Mouse (Mus musculus) large intestine, adult 2 months (tissue): Measurements from ENCODE around the gene Ap1ar. TPM values are rescaled to one million over a fixed set of nuclear protein-coding genes. Genes with fewer than 3 reads are reported as not detected.
"Not testable (repeated sequence)": the region's sequence is repeated elsewhere in the genome, so short reads cannot be mapped to it uniquely, and the experiment has no call there.

Experiments
- DNase-seq: peaks from one replicate; pipeline ENCODE4 v3.0.0-alpha.2; 2012; ENCODE audit warnings: low read depth, low spot score
- WGBS: fragments of 180-500 bp; shearing (Covaris S2); methylation state at CpG from one replicate; pipeline ENCODE4 v1.1.7; 2018; 5-methylcytosine and 5-hydroxymethylcytosine counted together
- polyA plus RNA-seq: library from polyadenylated mRNA; depleted of rRNA; stranded (reverse); fragments of >200 nt; gene quantifications from 2 replicates; pipeline ENCODE4 v1.2.3, GENCODE M21; 2012

The Ap1ar gene
- polyA plus RNA-seq, 1 experiment = 28.0 TPM

DNA sequence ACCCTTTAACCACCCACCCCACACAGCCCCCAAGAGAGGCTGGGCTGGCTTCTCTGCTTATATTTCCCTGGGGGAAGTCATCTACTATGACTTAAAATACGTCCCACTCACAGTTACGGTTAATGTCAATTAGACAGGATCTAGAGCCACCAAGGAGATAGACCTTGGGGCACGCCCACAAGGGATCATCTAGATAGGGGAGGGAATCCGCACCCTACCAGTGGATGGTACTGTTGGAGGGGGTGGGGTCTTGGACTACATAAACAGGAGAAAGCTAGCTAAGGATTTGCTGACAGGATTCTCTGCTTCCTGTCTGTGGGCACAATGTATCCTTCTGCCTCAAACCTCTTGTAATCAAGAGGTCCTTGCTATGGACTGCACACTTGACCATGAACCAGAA is 32.9 kb downstream of the Ap1ar start:
- WGBS = 76% methylated on average over 4 of the region's 4 CpGs
- DNase-seq = no peak

DNA sequence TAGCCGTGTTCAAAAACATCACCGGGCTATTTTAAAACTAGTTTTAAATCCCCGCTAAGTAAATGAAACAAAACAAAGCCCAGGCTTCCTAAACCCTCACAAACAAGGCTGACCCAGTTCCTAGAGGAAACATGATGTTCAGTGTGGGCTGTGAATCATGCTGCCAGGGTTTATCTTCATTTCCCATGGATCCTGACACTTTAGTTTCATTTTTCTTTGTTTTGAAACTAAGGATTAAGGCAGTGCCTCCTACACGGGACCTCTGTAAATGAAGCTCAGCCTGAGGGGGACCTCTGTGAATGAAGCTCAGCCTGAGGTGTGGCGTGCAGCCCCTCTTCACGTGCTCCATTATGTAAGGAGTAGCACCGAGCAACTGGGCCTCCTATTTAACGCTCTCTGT is 34.5 kb downstream of the Ap1ar start:
- DNase-seq = no peak
- 52% methylated on average over 8 of the region's 8 CpGs for WGBS

DNA sequence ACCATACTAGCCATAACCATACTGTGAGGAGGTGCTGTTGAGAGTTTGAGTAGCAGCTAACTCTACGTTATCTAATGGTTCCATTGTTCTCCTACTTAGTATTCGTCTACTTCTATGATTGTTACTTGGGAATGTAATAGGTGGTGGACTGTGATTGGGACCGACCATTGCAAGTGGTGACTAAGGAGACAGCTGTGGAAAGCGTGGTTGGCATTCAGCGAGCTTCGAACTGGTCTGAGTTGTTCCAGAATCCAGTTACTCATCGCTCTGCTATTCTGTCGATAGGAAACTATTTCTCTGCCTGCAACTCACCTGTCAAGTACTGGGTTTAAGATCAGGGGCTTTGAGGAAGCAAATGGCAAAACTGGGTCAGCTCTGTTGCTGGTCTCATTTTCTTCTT is 36.2 kb downstream of the Ap1ar start:
- 90% methylated on average over 8 of the region's 8 CpGs for WGBS
- DNase-seq = no peak

DNA sequence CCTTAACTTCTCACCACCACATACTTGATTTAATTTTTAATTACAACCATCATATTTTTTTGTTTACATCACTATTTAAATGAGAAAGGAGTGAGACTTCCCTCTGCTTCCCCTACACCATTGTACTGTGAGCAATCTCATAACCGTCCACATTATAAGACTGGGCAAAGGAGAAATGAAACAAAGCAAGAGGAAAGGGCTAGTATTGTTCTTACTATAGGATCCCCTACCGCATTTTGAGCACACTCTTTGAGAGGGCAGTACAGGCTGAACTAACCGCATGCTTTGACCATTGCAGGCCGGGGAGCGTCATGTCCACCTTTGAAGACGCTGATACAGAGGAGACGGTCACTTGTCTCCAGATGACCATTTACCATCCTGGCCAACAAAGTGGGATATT is 41.1 kb downstream of the Ap1ar start:
- 77% methylated on average over 7 of the region's 7 CpGs for WGBS
- no peak for DNase-seq

DNA sequence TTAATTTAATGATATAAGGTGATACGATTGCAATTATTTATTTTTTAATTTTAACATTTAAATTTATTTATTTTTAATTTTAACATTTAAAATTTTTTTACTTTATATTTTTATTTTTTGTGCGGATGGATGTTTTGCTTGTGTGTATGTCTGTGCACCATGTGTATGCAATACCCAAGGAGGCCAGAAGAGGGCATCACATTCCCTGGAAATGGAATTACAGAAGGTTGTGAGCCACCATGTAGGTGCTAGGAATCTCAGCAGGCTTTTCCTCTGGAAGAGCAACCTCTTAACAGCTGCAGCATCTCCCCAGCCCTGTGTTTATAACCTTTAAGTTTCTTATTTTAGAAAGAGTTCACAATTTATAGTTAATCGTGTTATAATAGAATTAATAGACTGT is 41.6 kb downstream of the Ap1ar start:
- WGBS = 93% methylated on average over 3 of the region's 3 CpGs
- DNase-seq = no peak

DNA sequence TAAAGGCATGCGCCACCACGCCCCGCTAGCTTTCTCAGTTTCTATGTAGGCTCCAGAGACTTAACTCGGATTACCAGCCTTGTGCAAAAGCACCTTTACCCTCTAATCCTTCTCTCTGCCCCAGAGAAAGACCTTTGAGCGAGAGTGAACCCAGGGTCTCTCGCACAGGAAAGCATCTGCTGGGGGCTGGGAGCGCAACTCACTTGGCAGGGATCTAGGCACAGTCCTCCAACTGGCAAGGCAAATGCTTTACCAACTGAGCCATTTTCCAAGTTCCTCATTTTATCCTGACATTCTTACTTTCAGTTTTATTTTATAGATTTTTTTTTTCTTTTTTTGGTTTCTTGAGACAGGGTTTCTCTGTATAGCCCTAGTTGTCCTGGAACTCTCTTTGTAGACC is 44.3 kb downstream of the Ap1ar start:
- DNase-seq = no peak

DNA sequence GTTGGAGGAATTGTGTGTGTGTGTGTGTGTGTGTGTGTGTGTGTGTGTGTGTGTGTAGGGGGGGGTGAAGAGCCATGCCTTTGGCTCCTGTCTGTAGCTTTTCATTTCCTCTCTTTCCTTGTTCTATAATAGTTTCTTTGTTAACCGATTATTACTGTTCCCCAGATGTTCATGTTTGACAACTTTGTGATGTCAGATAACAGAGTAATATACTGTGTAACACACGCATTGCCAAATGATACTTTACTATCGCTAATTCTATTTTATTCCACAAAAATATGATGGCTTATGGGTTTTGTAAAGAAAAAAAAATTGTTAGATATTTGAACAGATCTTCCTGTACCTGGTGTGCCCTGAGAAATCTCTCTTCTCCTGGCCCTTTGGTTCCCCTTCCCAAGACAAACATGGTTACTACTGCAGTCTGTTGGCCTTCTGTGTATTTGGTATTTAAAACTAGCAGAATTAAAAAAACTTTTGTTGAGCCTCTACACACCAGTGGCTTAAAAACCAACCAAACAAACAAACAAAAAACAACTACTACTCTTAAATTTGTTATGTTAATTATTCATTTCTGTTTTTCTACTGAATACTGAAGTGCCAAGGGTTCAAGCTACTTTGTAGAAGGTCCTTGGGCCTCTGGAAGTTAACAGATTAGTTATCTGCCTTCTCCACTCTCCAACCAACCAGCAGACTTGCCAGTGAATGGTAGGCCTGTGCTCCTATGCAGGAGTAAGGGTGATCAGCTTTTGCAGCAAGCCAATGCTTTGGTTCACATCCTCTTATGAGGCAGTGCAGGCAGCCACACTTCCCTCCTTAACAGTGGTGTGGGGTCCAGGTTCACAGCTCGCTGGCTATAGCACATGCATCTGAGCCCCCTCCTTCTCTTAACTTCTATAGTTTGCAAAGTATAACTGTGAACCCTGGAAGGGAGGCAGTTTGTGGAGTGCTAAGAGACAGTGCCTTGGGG is 45.4 kb downstream of the Ap1ar start:
- 28% methylated on average over 4 of the region's 4 CpGs for WGBS
- DNase-seq = no peak

More for the DNA sequence above, 44.3 kb downstream of the Ap1ar start:
- WGBS = 86% methylated on average over 7 of the region's 7 CpGs

DNA sequence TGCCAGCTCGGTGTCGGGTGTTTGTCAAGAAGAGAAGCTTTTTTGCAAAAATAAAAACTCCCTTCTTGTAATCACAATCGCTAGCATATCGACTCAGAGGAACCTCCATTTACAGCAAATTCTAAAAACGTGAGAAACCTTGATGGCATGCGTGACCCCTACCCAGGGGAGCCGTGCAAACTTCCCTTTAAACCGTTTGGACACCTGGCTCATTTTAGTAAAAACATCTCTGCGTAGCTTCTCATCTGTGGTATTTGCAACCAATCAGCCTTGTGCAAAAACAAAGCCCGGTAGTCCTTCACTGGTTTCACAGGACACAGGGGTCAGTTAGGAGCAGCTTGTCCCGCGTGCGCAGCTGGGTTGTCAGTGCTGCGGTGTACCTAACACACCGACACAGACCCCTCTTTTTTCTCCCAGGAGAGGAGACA is 46.3 kb downstream of the Ap1ar start:
- no peak for DNase-seq
- under 1% methylated on average over 15 of the region's 15 CpGs for WGBS

DNA sequence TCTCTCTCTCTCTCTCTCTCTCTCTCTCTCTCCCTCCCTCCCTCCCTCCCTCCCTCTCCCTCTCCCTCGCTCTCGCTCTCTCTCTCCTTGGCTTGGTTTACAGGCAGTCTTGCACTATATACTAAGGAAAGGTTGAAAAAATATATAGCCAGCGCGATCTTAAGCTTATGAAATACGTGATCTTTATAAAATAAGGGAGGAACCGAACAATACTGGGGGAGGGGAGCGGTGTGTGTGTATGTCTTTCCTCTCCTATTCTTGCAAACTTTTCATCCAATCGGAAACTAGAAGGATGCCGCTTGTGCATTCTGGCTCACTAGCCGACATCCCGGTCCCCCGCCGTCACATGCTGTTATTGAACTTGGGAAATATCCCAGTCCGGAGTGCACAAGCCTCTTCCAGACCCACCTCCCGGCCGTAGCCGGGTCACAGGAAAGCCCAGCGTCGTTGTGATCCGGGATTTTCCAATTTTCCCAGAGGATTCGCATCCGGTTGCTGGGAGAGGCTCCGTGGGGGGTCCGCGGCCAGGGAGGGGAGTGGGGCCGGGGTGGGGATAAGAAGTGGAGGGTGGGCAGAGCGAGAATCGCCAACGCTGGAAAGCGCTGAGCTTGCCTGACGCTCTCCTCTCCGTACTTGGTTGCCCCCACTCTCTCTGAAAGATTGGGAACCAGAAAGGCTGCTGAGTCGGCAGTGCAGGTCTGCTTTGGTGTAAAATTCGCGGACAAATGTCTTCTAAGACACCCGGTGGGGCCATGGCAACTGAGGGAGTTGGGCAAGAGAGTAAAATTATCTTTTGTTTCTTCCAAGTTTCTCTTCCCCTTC is 46.9 kb downstream of the Ap1ar start:
- under 1% methylated on average over 35 of the region's 36 CpGs for WGBS
- DNase-seq = no peak

DNA sequence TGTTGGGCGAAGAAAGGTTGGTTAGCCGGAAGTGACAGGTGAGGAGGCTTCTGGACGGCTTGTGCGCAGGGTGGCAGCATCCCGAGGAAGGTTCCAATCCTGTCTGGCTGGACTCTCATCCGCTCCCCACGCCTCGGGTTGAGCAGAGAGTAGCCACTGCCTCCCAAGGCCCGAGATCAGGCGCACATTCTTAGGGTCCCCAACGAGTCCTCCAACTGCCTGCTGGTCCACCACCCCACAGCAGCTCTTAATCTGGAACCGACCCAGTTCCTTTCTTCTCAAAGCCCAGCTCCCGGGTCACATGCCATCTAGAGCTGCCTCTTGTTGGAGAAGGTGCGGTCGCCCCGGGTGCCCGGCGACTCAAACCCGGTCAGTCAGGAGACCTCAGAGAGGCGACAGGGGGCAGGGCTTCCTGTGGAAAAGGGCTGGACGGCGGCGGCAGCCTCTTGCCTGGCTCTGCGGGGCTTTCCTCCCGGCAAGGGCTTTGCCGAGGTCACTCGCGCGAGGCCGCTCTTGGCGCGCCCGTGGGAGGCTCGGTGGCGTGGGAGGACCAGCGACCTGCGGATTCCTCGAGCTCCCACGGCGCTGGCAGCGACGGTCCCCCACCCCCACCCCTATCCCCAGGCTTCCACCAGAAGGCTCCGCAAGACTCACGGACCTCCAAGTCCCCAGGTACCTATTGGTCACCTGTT is 47.7 kb downstream of the Ap1ar start, which contains the start of gene Tifa:
Gene Tifa (plus strand): TSS at position 306 of the 692 bp plus-strand sequence.
- 2% methylated on average over 44 of the region's 44 CpGs for WGBS
- DNase-seq = no peak

DNA sequence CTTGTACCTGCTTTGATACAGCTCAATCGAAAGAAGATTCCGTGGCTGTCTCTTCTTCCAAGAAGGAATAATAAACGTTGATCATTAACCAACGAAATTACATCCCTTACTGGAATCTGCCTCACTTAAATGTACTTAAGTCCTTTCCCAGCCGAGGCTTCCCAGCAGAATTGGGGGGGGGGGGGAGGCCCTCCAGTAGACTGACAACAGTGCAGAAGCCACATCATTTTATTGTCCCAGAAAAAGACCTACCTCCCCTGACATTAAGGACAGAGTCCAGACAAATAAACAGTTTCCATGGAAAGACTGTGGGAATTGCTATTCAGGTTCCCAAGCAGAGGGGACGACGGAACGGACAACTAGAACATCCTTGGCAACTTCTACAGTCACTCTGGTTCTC is 48.4 kb downstream of the Ap1ar start:
- peak; percentile 59 for DNase-seq

DNA sequence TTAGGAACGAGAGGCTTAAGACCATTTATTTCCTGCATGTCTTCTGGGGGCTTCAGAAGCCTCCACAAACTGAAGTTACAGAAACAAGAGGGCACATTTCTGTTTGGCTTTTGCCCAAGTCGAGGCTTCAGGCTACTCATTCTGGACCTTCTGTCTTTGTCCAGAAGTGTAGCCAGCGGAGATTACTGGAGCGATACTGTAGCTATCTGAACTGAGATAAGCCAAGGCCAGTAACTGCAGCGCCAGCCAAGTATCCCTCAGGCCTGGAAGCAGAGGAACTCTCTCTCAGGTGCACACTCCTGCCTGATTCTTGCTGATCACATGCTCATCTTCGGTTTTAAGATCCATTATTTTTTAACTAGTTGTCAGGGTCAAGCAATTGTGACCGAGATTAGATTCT is 49.3 kb downstream of the Ap1ar start:
- DNase-seq = no peak
- WGBS = 36% methylated on average over 7 of the region's 7 CpGs

More for the DNA sequence above, 48.4 kb downstream of the Ap1ar start:
- 21% methylated on average over 8 of the region's 8 CpGs for WGBS

DNA sequence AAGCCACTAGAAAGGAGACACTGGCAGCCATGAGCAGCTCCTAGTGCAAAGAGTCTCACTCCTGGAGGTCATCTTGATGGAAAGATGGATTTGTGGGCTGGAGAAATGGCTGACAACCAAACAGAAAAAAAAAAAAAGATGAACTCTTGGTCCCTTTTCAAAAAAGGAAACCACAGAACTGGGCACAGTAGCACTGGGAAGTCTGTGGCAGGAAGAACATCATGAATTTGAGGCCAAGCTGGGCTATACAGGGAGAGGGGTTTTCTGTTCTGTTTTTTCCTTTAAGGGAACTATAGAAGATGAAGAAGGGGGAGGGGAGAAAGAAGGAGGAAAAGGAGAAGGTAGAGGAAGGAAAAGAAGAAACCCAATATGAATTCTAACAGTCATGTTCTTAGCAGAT is 50.3 kb downstream of the Ap1ar start:
- DNase-seq = no peak

DNA sequence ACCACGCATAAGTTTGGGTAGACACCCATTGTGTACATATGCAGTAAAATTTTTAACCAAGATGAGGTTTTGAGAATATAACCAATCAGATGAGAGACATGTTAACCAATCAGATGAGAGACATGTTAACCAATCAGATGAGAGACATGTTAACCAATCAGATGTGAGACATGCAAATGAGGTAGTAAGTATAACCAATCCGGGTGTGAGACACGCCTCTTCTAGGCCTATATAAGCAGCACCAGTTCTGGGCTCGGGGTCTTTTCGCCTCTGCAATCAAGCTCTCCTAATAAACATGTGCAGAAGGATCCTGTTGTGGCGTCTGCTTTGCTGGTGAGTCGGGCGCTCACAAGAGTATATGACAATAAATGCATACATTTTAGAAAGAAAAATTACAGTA is 53.6 kb downstream of the Ap1ar start:
- WGBS = 93% methylated on average over 8 of the region's 8 CpGs
- not testable (repeated sequence) for DNase-seq

DNA sequence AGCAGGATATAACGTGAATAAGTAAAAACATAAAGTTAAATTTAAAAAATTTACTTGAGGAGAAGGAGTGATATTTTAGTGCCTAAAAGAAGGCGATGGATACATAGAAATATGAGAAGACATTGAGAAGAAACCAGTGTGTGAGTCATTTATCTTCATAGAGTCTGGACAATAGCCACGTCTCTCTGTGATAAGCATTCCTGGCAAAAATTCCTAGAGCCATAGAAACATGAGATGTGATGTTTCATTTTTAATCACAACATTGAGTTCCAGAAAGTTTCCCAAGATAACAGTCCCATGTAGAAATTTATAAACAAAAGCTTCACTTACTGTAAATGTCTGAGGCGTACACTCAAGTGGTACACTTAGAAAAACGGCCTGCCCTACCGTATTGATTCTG is 54.4 kb downstream of the Ap1ar start:
- WGBS = 64% methylated on average over 6 of the region's 6 CpGs
- DNase-seq = no peak

DNA sequence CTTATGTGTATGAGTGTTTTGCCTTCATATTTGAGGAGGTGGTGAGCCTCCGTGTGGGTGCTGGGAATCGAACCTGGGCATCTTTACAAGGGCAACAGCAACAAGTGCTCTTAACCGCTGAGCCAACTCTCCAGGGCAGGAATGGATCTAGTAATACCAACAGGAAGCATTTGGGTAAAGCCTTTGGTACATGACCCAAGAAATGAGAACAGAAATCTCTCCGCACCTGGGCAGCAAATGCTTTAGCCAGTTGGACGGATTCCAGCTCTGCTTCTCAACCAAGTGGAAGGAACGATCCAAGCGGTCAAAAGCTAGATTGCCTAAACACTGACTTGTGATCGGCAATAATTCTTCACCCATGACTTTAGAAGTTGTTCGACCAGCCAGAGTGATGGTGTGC is 56.4 kb downstream of the Ap1ar start:
- no peak for DNase-seq
- 59% methylated on average over 9 of the region's 9 CpGs for WGBS

DNA sequence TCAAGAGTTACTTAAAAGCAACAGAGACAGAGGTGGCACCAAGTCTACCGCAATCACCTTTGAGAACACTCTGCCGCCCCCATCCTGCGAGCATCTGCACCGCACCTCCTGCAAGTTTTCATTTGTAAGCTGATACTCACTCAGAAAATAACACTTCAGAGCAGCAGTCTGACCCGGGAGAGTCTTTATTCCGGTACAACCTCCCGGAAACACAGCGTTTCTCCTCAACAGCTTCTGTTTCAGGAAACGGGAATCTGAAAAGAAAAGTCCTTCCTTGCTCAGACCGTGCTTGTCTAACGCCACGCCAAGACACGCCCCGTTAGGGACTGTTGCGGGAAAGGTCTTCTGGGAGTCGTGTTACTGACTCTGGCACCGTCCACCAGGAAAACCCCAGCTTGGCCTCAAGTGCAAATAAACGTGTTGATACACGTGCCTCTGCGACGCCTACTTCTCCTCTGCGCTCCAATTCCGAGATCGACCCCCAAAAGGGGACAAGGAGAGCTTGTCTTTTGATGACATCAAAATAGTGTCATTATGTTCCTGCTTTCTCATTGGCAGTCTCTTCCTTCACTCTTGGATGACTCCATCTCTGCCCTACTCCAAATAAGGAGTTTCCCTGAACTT is 57.2 kb downstream of the Ap1ar start, which contains the start of gene Alpk1:
Gene Alpk1 (minus strand): TSS at position 507 of the 624 bp plus-strand sequence.
- under 1% methylated on average over 24 of the region's 24 CpGs for WGBS

DNA sequence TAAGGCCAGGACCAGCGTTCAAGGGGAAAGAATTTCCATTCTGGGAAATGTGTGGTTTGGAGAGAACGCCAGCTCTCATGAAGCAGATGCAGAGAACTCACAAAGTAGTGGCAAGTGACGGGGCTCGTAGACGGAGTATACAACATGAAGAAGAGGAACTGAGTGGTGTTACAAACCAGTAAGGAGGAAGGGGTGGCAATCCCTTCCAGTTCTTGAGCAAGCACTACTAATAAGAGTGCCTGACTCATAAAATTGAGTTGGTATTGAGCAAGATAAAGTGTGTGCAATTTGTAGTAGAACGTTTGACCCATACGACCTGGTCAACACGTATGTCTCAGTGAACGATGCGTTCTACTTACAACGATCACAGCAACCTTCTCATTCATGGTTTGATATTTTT is 68.2 kb downstream of the Ap1ar start:
- no peak for DNase-seq
- 87% methylated on average over 11 of the region's 11 CpGs for WGBS

More for the DNA sequence above, 57.2 kb downstream of the Ap1ar start, which contains the start of gene Alpk1:
- peak; percentile 77 for DNase-seq

DNA sequence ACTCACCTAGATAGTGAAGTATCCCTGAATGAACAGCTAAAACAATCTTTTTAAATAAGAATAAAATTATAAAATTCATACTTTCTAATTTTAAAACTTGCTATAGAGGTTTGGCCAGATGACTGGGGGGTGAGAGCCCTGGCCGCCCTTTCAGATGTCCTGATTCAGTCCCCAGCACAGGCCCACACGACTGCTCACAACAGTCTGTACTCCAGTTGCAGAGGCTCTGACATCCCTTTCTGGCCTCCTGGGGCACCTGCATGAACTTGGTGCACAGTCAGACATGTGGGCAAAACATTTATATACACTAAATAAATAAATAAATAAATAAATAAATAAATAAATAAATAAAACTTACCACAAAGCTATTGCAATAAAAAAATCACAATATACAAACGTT is 71.4 kb downstream of the Ap1ar start:
- WGBS = 82% methylated on average over 3 of the region's 3 CpGs

More for the DNA sequence above, 71.4 kb downstream of the Ap1ar start:
- no peak for DNase-seq
